Mouse (Mus musculus) cerebellum, postnatal 14 days (tissue): ENCODE data around the gene Lhfp.
"Not testable (repeated sequence)": the region's sequence is repeated elsewhere in the genome, so short reads cannot be mapped to it uniquely, and the experiment has no call there.

Source experiments
- DNase-seq, 2 experiments: peaks; one replicate each; pipeline ENCODE4 v3.0.0; 2021; ENCODE audit warnings: mixed read lengths in 2 of 2

The Lhfp gene

DNA sequence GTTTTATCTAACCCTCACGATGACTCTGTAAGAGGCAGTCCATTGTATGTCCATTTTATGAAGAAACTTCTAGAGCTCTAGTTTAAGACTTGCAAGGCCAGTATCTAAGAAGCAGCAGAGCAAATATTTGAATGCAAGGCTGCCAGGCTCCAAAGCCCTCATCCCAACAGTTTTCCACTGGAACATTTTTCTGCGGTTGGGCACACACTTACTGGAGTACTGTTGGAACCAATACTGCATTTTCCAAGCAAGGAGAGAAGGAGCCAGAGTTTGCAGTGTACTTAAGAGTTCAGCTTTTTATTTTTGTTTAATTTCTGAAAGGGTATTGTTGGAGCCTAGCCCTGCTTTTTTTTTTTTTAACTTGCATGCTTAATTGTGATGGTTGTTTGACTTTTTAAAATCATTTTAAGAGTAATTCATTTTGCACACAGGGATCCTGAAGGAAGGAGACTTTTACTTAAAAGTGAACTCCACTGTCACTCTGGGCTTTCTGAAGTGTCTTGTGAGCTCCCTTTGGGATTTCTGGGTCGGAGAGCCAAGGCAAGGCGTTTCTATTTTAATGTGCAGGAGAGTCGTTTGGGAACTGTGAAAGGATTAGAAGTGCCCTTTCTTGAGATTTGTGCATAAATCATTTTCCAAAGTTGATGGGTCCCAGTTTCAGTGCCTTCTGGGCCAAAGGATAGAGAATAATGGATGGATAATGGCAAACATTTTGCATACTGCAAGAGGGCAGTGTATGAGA lies 180.4 kb downstream of the Lhfp start:
- DNase-seq = no peak

DNA sequence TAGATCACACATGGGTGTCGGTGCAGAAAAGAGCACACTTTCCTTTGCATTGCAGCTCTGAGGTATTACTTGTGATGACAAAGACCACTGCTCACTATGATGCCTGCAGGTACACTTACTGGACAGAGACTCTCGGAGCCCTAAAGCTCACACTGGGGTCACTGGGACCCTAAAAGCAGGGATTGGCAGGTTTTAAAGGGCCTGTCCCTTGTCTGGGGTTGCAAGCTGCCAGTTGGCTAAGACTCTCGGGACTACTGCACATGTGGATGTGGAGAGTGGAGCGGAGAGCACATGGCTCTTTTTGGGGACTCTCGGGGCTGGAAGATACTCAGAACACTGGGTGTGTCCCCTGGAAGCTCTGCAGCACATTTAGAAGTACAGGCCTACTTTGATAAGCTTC lies 182.8 kb downstream of the Lhfp start:
- no peak for DNase-seq

DNA sequence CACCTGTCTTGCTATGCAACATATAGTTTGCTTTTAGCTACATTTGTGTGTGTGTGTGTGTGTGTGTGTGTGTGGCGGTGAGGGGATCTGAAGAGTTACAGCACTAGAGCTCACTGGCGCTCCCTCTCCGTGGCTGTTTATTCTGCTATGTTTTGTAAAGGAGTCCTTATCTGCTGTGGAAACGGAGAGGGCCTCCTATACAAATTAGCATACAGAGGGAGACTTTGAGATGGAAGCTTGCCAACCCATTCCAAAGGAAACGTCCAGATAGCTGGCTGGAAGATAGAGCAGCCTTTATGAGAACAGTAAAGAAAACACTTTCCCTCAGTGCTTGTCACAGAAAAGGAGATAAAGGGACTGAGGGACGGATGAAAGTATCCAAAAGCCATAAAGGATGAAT lies 184.4 kb downstream of the Lhfp start:
- peak; percentile 12 to 41 for DNase-seq

- DNase-seq = no peak
Measured at GRCm38 (mm10) chr3:53226223-53226622, 184.9 kb downstream of the Lhfp start.

DNA sequence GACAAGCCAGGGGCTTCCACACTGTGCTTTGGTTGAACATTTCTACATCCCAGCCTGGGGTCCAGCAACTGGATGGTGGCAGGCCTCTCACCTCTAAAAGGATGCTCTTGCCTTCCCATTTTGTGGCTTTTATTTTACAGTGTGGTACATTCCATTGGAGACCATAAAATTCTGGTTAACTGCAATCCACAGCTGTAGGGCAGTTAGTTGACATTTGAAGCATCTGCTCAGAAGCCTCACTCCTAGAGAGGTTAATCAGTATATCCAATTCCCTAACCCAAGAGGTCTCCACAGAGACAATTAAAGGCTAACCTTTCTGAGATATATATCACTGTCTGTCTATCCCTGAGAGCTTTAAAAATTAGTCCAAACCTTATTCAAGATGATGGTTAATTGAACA lies 186.5 kb downstream of the Lhfp start:
- DNase-seq = no peak

- DNase-seq = no peak
Measured at GRCm38 (mm10) chr3:53230562-53230961, 189.2 kb downstream of the Lhfp start.

DNA sequence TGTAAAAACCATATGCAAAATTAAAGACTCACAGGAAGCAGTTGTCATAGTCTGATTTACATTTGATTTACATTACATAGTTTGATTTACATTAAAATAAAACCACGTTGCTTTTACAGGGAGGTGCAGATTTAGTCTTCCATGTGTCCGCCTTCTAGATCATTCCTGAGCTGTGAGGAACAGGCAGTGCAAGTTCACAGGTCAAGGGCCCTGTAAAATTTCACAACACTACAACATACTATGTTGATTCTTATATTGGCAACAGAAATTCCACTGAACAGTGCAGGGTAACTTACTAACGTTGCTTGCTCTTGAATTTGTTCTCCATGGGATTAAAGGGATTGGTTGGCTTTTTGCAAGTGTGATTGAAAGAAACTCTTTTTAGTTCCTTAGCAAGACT lies 189.8 kb downstream of the Lhfp start:
- no peak for DNase-seq

GRCm38 (mm10) chr3:53232411-53232810 lies 191.1 kb downstream of the Lhfp start:
- DNase-seq = not testable (repeated sequence)

DNA sequence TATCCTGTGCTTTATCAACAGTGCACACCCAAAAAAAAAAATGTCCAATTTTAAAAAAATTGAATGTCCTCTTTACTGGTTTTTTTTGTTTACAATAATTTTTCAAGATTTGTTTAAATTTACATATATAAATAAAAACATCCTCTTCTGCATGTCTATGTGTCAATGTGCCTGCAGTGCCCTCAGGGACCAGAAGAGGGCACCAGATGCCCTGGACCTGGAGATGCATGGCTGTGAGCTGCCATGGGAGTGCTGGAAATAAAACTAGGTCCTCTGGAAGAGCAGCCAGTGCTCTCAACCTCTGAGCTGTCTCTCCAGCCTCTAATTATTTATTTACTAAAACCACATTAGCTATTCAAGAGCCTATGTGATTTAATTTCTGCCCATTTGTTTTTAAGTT lies 193.4 kb downstream of the Lhfp start:
- DNase-seq = peak in 1 of 2 experiments; percentile 49

DNA sequence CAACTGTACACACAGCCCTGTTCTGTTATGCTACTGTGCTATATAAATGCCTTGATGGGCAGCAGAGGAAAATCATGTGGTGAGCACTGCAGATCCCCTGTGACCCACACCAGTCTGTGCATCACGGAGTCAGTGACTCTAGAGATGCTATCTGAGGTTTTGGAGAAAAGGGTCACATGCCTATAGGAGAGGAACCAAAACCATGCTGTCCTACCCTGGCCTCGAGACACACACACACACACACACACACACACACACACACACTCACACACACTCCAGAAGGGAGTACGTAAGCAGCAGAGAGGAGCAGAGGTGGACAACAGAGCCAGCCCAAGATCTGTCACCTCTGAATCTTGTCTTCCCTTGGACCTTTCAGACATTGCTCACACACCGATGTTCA lies 195.1 kb downstream of the Lhfp start:
- DNase-seq = no peak

DNA sequence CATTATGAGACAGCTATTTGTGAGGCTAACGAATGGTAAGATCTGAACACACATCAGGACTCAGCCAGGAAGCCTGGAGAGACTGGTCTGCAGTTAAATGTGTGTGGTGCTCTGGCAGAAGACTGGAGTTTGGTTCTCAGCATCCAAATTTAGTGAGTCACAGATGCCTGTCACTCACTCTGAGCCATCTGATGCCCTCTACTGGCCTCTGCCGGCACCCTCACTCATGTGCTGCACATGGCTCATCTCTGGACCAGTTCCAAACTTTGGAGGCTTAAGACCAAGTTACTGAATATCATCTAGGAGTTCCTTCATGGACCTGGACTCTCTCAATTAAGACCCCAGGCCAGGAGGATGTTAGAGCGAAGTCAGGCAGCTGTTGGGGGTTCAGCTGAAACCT lies 198.8 kb downstream of the Lhfp start:
- DNase-seq = peak in 1 of 2 experiments; percentile 32

DNA sequence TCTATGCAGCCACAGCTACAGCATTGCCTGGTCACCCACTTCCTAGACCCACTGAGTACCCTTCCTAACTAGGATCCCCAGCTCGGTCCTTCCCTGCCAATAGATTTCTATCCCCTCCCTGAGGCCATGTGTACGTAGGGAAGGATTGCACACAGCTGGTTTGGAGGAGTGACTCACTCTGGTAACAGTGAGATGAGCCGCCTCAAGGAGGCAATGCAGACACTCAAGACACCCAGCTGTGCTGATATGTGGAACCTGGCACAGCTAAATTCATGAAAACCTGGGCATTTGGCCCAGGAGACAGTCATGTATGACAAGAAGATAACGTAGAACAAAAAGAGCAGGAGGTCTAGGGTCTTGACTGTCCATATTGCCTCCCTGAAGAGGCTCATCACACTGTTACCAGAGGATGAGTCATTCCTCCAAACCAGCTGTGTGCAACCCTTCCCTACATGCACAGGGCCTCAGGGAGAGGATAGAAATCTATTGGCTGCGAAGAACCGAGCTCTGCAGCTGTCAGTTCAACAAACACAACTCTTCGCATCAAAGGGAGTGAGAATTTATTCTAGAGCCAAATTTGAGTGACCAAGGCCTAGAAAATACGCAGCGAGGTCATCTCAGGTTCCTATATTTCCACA lies 204.4 kb downstream of the Lhfp start:
- DNase-seq = no peak

- DNase-seq = peak; percentile 78 to 82
Measured at GRCm38 (mm10) chr3:53247102-53247501, 205.8 kb downstream of the Lhfp start.

DNA sequence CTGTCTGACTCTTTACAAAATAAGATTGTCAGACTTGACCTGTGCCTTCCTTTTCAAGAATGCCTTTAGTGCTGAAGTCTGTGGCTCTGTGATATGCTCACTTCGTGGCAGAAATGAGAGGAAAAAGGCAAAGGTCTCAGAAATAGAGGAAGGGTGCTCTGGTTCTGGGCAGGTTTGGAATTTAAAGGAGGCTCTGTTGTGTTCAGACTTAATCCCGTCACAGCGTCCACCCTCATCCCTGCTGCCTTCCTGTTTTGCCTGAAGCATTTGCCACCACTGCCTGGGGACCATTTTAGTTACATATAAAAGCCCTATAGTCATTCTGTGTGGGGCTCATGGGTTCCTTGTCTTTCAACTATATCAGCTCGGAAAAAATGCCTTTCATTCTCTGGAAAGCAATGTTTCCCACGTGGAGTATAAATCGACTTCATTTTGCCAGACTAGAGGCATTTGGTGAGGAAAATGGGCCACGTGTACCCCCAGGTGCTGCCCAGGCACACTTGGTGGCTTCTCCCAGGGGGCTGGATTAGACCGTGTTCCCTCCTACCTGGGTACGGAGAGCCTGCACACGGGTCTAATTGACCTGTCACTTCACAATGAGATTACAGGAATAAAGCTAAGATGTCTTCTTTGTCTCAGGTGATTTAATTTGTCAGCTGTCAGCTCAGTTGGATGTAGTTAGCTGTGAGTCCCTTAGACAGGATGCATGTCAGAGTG lies 207.0 kb downstream of the Lhfp start:
- DNase-seq = peak; percentile 15 to 35

DNA sequence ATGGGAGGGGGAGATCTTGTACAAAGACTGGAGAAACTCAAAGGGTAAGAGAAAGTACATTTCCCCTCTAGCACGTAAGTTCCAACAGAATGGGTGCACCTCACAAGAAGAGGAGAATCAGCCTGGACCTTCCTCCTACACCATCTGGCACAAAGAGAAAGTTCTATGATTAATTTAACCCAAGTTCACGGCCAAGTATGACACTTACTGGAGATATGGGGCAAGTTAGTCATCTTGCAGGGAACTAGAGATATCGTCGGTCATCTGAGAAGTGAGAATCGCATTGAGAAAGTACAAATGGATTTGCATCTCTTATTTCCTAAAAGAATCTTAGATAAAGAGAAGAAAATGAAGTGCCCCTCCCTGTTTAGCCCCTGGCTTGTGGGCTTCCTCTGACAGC lies 211.2 kb downstream of the Lhfp start:
- DNase-seq = no peak

DNA sequence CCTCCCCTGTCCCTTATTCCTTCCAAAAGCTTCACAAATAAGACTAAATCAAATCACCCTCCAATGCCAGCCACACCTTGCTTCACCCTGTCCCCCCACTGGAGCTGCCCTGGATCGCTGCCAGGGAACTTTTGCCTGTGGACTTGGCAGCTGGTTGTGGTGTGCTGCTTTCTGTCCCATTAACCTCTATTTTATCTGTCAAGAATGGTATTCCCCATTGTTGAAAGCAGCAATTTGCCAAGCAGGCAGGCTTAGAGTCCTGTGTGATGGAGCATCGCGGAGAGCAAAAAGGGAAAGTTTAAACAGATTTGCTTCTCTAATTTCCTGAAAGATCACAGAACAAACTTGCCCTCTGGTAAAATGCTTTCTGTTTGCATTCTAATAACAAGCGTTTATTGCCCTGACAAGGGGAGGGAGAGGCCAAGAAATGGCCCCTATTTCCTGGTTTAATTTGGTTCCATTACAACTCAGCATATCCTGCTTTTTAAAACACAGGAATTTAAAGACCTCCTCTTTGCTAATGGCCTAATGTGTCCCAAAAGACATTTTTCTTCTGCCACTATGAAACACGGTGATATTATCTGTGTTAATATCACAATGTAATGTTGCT lies 212.0 kb downstream of the Lhfp start:
- DNase-seq = peak in 1 of 2 experiments; percentile 21

DNA sequence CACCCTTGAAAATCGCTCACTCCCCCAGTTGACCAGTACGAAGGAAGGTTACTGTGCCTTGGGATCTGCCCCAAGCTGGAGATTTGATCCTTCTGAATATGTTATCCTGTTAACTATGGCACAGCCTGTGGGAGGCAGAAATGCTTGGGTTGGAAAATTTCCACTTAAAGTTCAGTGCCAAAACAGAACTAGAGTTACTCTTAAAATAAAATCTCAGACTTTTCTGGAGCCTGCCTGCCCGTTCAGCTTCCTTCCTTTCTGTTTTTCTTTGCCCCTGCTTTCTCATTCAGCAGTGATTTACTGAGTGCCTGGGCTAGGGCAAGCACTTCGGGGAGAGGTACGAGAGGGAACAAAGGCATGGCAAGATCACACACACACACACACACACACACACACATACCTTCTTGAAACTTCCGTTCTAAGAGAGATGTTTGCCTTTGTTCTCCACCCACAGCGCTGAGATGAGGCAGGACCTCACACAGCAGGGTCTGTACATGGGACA lies 217.4 kb downstream of the Lhfp start:
- DNase-seq = no peak

GRCm38 (mm10) chr3:53266116-53266515 lies 224.8 kb downstream of the Lhfp start:
- DNase-seq = no peak

- no peak for DNase-seq
Measured at GRCm38 (mm10) chr3:53267046-53267445, 225.7 kb downstream of the Lhfp start.

DNA sequence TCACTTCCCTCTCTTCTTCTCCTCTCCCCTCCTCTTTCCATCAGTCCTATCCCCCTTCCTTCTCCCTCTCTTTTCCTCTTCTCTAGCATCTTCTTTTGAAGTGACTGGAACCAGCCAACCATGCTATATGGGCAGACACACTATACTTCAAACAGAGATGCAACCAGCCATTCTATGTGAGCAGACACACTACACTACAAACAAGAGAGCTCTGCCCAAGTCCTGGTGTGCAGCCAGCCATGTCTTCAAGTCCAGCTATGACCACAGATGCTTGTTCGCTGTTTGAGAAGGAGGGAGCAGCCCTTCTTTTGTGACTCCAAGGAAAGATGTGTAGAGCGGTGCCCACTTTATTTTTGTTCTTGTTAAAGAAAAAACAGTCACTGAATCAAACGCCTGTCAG lies 231.9 kb downstream of the Lhfp start:
- DNase-seq = no peak

DNA sequence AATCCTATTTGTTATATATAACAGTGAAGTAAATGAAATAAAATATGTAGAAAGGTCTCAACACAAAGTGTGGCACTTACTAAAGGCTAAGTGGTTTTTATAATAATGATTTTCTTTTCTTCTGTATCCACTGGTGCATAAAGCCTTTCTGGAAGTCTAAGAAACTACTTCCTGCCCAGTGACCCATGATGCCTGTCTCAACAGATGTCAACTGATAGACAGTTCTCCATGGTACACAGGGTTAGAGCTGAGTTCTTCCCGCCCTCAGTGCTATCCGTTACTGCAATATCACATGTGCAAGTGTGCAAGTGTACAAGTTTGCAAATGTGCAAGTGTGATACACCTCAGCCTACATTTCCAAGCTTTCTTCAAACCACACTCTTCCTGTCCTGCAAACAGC lies 236.7 kb downstream of the Lhfp start:
- DNase-seq = no peak

GRCm38 (mm10) chr3:53282005-53282404 lies 240.7 kb downstream of the Lhfp start:
- not testable (repeated sequence) for DNase-seq

DNA sequence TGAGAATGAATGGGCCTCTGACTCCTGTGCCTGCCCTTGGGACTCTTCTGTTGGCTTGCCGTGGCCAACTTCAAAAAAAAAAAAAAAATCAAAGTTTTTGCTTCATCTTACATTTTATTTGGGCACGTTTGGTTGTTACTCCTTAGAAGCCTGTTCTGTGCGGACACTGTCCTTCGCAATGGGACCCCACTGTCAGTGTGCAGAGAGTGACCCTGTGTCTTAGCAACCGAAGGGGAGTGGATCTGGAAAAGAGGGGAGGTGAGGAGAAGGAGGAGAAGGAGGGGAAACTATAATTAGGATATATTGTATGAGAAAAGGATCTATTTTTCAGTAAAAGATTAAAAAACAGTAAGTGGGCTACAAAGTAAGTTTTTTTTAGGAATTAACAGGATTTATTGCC lies 242.7 kb downstream of the Lhfp start:
- DNase-seq = no peak
